Mouse (Mus musculus) heart, embryonic 15.5 days (tissue): ENCODE measurements around the gene Syvn1. TPM values are rescaled to one million over a fixed set of nuclear protein-coding genes. Genes with fewer than 3 reads are reported as not detected.
"Not testable (repeated sequence)": the region's sequence is repeated elsewhere in the genome, so short reads cannot be mapped to it uniquely, and the experiment has no call there.

Experiments
- ATAC-seq: fragments of 200-750 bp; cut with Nextera tagmentation; replicated peaks from 2 replicates; pipeline ENCODE4 v1.8.0; 2017; ENCODE audit warnings: low read depth, moderate TSS enrichment; ENCODE audit not compliant: insufficient number of reproducible peaks, insufficient read depth, low FRiP score
- H3K27ac ChIP-seq: fragments of 300-500 bp; sonication (generic); 2 replicates; pipeline ENCODE4 v1.5.1; 2015; ENCODE audit warnings: mild to moderate bottlenecking, inconsistent platforms
- H3K27me3 ChIP-seq: fragments of 300-500 bp; sonication (generic); 2 replicates; pipeline ENCODE4 v1.6.1; 2015; ENCODE audit warnings: inconsistent platforms
- H3K36me3 ChIP-seq: fragments of 300-500 bp; sonication (generic); 2 replicates; pipeline ENCODE4 v1.6.1; 2015; ENCODE audit warnings: mild to moderate bottlenecking, inconsistent platforms
- H3K4me1 ChIP-seq: fragments of 300-500 bp; sonication (generic); replicated peaks from 2 replicates; pipeline ENCODE4 v1.6.1; 2015; ENCODE audit warnings: inconsistent platforms
- H3K4me2 ChIP-seq: fragments of 300-500 bp; sonication (generic); 2 replicates; pipeline ENCODE4 v1.6.1; 2015; ENCODE audit warnings: inconsistent platforms, mild to moderate bottlenecking, moderate library complexity
- H3K4me3 ChIP-seq: fragments of 300-500 bp; sonication (generic); 2 replicates; pipeline ENCODE4 v1.5.1; 2015; ENCODE audit warnings: mild to moderate bottlenecking, inconsistent platforms
- H3K9ac ChIP-seq: fragments of 300-500 bp; sonication (generic); 2 replicates; pipeline ENCODE4 v1.6.1; 2015; ENCODE audit warnings: mild to moderate bottlenecking, inconsistent platforms
- H3K9me3 ChIP-seq: fragments of 300-500 bp; sonication (generic); replicated peaks from 2 replicates; pipeline ENCODE4 v1.6.1; 2016; ENCODE audit warnings: inconsistent platforms
- WGBS: fragments of 180-500 bp; shearing (Covaris S2); methylation state at CpG from one replicate; pipeline ENCODE4 v1.1.7; 2015; ENCODE audit warnings: mixed read lengths; 5-methylcytosine and 5-hydroxymethylcytosine counted together
- polyA plus RNA-seq: library from polyadenylated mRNA; unstranded; fragments of >200 nt; fragmentation: Nextera tagmentation; extraction: Ambion mirVana; gene quantifications from 2 replicates; pipeline ENCODE4 v1.2.1, GENCODE M21; 2015

Syvn1 gene
- polyA plus RNA-seq, 1 experiment from 2014 or later, result 14.5 TPM

- H3K4me1 ChIP-seq, result peaks cover 7% of the 10 kb centered on the region
- H3K9ac ChIP-seq, result no peak overlapping the region
- no peak for ATAC-seq
- H3K4me3 ChIP-seq, result no peak overlapping the region
- WGBS, result 74% methylated on average over 9 of the region's 9 CpGs
- H3K9me3 ChIP-seq, result no peaks in the 10 kb centered on the region
- H3K27ac ChIP-seq, result no peak overlapping the region
- H3K4me2 ChIP-seq, result no peak overlapping the region
- H3K36me3 ChIP-seq, result no peaks in the 10 kb centered on the region
- H3K27me3 ChIP-seq, result no peaks in the 10 kb centered on the region
Measured at GRCm38 (mm10) chr19:6042293-6042692, 4.1 kb upstream of the Syvn1 start.

- H3K27ac ChIP-seq, H3K9ac ChIP-seq, ATAC-seq, H3K4me2 ChIP-seq, H3K4me3 ChIP-seq, H3K27me3 ChIP-seq, H3K9me3 ChIP-seq: not testable (repeated sequence)
- Histone ChIP-seq H3K4me1 (peaks cover 18% of the 10 kb centered on the region), H3K36me3 (peaks cover 11% of the 10 kb centered on the region)
- 43% methylated on average over 4 of the region's 4 CpGs for WGBS
Measured at GRCm38 (mm10) chr19:6044102-6044501, 2.3 kb upstream of the Syvn1 start.

- H3K36me3 ChIP-seq, result peaks cover 27% of the 10 kb centered on the region
- H3K9ac ChIP-seq, result peak overlapping the region; percentile 64
- peaks cover 18% of the 10 kb centered on the region for H3K4me1 ChIP-seq
- WGBS, result 13% methylated on average over 20 of the region's 20 CpGs
- H3K4me2 ChIP-seq, result peak overlapping the region; percentile 92
- H3K4me3 ChIP-seq, result peak overlapping the region; percentile 93
- H3K27me3 ChIP-seq, result no peaks in the 10 kb centered on the region
- peak overlapping the region; percentile 98 for H3K27ac ChIP-seq
- no peaks in the 10 kb centered on the region for H3K9me3 ChIP-seq
- peak; percentile 25; the same call in 1 of the 2 replicates for ATAC-seq
Measured at GRCm38 (mm10) chr19:6045366-6046293, 746 bp upstream of the Syvn1 start.

- Histone ChIP-seq H3K27ac (peak overlapping the region; percentile 98), H3K4me2 (peak overlapping the region; percentile 92), H3K9ac (peak overlapping the region; percentile 84), H3K4me1 (peaks cover 18% of the 10 kb centered on the region), H3K9me3 (no peaks in the 10 kb centered on the region), H3K27me3 (no peaks in the 10 kb centered on the region), H3K4me3 (peak overlapping the region; percentile 93), H3K36me3 (peaks cover 44% of the 10 kb centered on the region)
- WGBS, result 2% methylated on average over 37 of the region's 44 CpGs
- peak; percentile 12; the same call in 1 of the 2 replicates for ATAC-seq
Measured at GRCm38 (mm10) chr19:6047154-6047898, 950 bp downstream of the Syvn1 start.

- no peak overlapping the region for H3K27ac ChIP-seq
- WGBS, result 78% methylated on average over 8 of the region's 8 CpGs
- H3K4me3 ChIP-seq, result peak overlapping the region; percentile 93
- H3K4me1 ChIP-seq, result peaks cover 18% of the 10 kb centered on the region
- no peak for ATAC-seq
- no peaks in the 10 kb centered on the region for H3K9me3 ChIP-seq
- no peaks in the 10 kb centered on the region for H3K27me3 ChIP-seq
- H3K36me3 ChIP-seq, result peaks cover 49% of the 10 kb centered on the region
- peak overlapping the region; percentile 84 for H3K9ac ChIP-seq
- peak overlapping the region; percentile 92 for H3K4me2 ChIP-seq
Measured at GRCm38 (mm10) chr19:6047899-6048166, 1.5 kb downstream of the Syvn1 start.

GRCm38 (mm10) chr19:6048681-6049410, 2.5 kb downstream of the Syvn1 start:
- no peak overlapping the region for H3K9ac ChIP-seq

GRCm38 (mm10) chr19:6052516-6052915, 6.1 kb downstream of the Syvn1 start:
- Histone ChIP-seq H3K27me3 (no peaks in the 10 kb centered on the region), H3K4me3 (no peak overlapping the region), H3K36me3 (peaks cover 76% of the 10 kb centered on the region), H3K27ac (no peak overlapping the region), H3K9ac (no peak overlapping the region), H3K9me3 (no peaks in the 10 kb centered on the region), H3K4me1 (peaks cover 20% of the 10 kb centered on the region), H3K4me2 (no peak overlapping the region)
- WGBS, result 82% methylated on average over 7 of the region's 7 CpGs
- ATAC-seq, result no peak

More at GRCm38 (mm10) chr19:6048681-6049410, 2.5 kb downstream of the Syvn1 start:
- Histone ChIP-seq H3K36me3 (peaks cover 59% of the 10 kb centered on the region), H3K4me3 (no peak overlapping the region), H3K4me2 (no peak overlapping the region), H3K4me1 (peaks cover 18% of the 10 kb centered on the region), H3K27me3 (no peaks in the 10 kb centered on the region), H3K27ac (no peak overlapping the region), H3K9me3 (no peaks in the 10 kb centered on the region)
- ATAC-seq, result no peak
- WGBS, result 75% methylated on average over 11 of the region's 11 CpGs

GRCm38 (mm10) chr19:6054296-6054695, 7.9 kb downstream of the Syvn1 start:
- no peaks in the 10 kb centered on the region for H3K27me3 ChIP-seq
- no peak overlapping the region for H3K9ac ChIP-seq
- no peak overlapping the region for H3K4me2 ChIP-seq
- H3K4me3 ChIP-seq, result no peak overlapping the region
- H3K27ac ChIP-seq, result no peak overlapping the region
- H3K9me3 ChIP-seq, result no peaks in the 10 kb centered on the region
- peaks cover 20% of the 10 kb centered on the region for H3K4me1 ChIP-seq
- H3K36me3 ChIP-seq, result peaks cover 71% of the 10 kb centered on the region
- no peak for ATAC-seq
- WGBS, result 79% methylated on average over 5 of the region's 5 CpGs

- Histone ChIP-seq H3K27ac (no peak overlapping the region), H3K27me3 (no peaks in the 10 kb centered on the region), H3K4me2 (peak overlapping the region; percentile 79), H3K4me1 (peaks cover 24% of the 10 kb centered on the region), H3K36me3 (peaks cover 53% of the 10 kb centered on the region), H3K9me3 (no peaks in the 10 kb centered on the region), H3K4me3 (peak overlapping the region; percentile 94), H3K9ac (peak overlapping the region; percentile 85)
- ATAC-seq, result no peak
- 43% methylated on average over 4 of the region's 4 CpGs for WGBS
Measured at GRCm38 (mm10) chr19:6056696-6057095, 10.3 kb downstream of the Syvn1 start.

GRCm38 (mm10) chr19:6057313-6058096, 11.1 kb downstream of the Syvn1 start, which contains the start of the genes Mrpl49 and Fau:
Gene Mrpl49, minus strand, starts transcription at chr19:6057785.
Gene Fau, plus strand, starts transcription at chr19:6057844.
- under 1% methylated on average over 62 of the region's 63 CpGs for WGBS
- Histone ChIP-seq H3K27ac (peak within 1 kb of the TSS; percentile 83), H3K4me2 (peak within 1 kb of the TSS; percentile 79), H3K4me1 (peaks cover 29% of the 10 kb centered on the region), H3K27me3 (no peaks in the 10 kb centered on the region), H3K9me3 (no peaks in the 10 kb centered on the region), H3K9ac (peak within 1 kb of the TSS; percentile 92), H3K4me3 (peak within 1 kb of the TSS; percentile 94), H3K36me3 (peaks cover 45% of the 10 kb centered on the region)
- ATAC-seq, result peak; percentile 88
